Mouse (Mus musculus) layer of hippocampus, postnatal 25 days (tissue): ENCODE results near the gene Ctbp2. TPM values are rescaled to one million over a fixed set of nuclear protein-coding genes. Genes with fewer than 3 reads are reported as not detected.
"Not testable (repeated sequence)": the region's sequence is repeated elsewhere in the genome, so short reads cannot be mapped to it uniquely, and the experiment has no call there.

Source experiments
- DNase-seq, 2 experiments: peaks; one replicate each; pipeline ENCODE4 v3.0.0; 2022; ENCODE audit warnings: mixed read lengths in 2 of 2, low spot score in 1 of 2; ENCODE audit errors: extremely low spot score in 1 of 2
- total RNA-seq, 2 experiments: library from RNA; stranded (reverse); gene quantifications; 2 replicates each; pipeline ENCODE4 v1.2.3; 2021

Gene Ctbp2
- total RNA-seq, 2 experiments from 2014 or later, result 44.8 to 47.5 TPM

DNA sequence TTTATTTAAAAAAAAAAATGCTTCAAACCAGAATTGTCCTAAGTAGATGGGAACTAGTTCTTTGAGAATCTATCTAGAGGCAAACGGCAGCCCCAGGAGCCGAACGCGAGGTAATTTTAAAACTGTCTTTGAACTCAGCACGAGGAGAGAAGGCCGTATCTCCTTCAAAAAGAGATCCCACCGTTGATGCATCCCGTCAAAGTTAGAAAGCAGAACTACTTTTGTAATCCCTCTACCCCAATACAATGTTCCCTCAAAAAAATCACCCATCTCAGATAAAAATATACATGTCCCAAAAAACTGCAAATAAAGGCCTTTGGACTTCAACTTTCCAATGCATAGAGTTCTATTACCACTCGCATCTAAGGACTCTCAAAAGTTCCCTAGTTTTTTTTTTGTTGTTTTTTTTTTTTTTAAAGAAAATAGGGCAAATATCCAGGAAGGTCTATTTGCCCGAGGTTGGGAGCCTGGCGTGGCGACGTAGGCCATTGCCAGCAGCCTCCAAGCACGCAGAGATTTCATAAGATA is 3.0 kb downstream of the Ctbp2 start:
- DNase-seq, result no peak

DNA sequence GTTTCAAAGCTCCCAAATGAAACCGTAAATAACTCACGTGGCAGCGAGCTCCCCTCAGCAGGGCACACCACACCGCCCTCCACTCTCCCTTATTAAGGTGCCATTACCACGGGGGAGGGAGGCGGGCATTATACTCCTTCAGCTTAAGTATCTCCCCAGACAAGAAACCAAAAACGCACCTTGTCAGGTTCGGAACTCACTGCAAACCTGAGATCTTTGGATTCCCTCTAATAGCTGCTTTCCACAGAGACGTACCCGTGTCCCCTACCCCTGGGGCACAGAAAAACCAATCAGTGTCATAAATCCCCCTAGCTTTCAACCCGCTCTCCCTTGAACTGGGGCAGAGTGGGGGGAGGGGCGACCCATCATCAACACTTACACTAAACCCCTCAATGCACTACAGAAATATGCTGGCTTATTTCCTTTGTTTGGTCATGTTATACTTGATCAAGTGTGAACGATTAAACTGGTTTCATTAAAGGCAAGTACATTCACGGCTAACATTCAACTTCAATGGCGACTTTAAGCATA is 3.9 kb downstream of the Ctbp2 start:
- no peak for DNase-seq

DNA sequence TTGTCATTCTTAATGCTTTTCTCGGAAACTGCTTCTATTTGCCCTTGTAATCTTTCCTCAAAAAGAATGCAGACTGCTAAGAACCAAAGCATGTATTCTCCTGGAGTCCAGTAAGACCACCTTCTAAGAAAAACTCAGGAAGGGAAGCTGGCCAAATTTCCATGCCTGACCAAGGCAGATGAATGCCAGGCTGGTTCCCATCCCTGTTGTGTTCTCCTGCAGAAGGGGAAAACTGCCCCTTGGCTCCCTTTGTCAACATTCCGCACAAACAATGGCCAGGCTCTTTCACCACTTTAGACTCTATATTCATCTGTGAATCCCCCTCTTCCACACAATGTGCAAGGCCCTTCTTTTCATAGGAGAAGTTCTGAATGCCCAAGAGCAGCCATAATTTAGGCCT is 6.3 kb downstream of the Ctbp2 start:
- no peak for DNase-seq

DNA sequence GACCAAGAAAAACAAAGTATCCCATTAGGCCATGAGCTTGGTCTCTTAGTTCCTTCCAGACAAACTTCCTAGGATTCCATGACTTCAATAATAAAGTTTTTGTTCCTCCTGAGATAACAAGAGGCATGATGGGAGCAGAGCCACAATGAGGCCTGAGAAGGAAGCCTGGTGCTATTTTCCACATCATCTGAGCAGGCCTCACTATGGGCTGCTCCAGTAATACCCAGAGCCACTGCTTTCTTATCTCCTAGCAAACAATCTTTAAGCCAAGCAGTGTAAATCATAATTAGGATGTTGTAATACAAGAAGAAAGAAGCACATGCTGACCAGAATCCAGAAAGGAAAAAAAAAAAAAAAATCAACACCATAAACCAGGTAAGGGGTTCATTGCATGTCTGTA is 7.6 kb downstream of the Ctbp2 start:
- no peak for DNase-seq

DNA sequence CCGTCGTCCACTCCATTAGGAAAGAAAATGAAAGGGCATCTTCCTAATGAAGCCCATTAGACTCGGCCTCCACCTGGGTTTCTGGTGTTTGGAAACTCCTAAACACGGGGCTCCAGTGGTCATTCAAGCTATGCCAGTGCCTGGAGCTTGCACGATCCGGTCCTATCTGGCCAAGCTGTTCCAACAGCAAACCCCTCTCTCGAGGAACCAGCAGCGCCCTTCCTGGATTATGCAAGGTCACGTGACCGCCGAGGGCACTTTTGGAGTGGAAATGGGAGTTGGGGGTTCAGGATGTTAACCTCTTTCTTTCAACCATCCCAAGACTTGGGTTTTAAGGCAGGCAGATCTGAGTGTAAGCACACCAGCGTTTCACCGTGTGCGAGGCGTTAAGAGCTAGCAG is 8.3 kb downstream of the Ctbp2 start:
- DNase-seq, result no peak

DNA sequence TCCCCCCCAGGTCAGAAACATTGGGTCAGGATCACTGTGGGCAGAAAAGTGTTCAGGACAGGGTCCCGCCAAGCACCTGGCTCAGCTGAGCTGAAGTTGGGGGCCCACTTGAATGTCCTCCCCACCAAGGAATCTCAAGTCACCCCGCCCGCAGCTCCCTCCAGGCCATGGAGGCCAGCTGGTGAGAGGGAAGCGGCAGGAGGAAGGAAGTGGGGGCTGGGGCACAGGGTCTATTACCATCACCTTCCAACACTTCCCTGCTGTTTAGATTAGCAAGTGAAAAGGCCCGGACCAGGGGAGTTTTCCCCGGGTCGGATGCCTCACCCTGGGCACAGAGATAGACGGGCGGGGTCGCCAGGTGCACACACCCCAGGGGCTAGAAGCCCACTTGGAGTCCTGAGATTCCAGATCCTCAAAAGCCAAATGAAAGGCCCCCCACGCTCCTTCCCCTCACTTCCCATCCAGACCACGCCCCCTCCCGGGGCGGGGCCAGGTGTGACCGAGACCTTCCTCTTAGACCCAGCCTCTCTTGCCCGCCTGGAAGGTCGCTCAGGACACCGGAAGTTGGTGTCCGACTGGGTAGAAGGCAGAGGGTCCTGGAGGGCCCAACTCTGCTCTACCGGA is 9.2 kb downstream of the Ctbp2 start:
- no peak for DNase-seq

DNA sequence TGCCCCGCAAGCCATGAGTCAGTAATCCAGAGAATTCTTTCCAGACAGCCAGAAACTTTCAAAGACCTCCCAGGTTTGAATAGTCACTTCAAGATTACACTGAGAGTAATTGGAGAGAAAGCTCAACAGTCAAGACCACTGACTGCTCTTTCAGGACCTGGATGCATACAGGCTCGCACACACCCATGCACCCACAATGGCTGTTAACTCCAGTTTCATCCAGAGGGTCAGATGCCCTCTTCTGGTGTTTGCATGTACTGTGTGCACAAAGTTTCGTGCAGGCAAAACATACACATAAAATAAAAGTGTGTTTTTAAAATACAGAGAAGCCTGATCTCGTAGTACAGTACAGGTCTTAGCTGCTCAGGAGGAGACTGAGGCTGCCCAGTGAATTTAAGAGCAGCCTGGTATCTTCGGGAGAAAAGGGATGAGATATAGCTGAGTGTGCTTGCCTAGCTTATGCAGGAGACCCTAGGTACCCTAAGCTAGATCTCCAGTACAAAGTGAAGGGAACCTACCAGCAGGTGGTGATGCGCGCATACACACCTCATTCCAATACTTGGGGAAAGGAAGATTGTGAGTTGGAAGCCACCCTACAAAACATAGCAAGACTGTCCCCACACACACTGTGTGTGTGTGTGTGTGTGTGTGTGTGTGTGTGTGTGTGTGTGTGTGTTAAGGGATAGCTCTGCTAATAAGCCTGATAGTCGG is 10.8 kb downstream of the Ctbp2 start:
- DNase-seq, result no peak

DNA sequence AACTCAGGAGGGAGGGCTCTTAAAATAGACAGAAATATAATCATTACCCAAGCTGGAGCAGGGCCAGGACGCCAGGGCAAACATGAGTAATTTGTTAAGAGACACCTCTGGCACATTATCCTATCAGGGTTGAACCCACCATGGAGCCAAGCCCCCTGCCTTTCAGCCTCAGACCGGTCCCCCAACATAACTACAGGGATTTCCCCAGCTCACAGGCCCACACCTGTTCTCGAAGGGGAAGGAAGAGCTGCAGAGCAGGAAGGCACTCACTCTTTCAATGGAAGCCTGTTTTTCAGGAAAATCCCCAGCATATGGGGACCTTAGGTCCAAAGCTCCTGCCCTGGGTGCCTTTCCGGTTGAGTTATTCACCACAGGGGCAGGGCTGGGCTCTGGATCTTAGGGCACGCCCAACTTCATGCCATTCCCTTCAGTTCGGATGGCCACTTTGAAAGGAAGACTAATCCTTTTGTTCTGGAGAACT is 11.8 kb downstream of the Ctbp2 start:
- no peak for DNase-seq

DNA sequence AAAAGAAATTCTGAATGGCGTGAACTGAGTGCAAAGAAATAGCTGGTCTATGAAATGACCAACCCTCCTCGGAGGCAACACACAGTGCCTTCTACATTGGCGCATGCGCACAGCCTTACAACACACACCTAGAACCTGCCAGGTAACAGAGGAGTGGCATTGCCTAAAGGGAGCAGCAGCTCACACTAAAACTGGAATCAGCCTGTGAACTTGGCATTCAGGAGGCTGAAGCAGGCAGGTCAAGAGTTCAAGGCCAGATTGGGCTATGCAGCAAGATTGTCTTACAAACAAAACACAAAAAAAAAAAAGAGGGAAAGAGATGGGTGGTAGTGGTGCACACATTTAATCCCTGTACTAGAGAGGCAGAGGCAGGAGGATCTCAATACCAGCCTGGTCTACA is 14.7 kb downstream of the Ctbp2 start:
- no peak for DNase-seq

DNA sequence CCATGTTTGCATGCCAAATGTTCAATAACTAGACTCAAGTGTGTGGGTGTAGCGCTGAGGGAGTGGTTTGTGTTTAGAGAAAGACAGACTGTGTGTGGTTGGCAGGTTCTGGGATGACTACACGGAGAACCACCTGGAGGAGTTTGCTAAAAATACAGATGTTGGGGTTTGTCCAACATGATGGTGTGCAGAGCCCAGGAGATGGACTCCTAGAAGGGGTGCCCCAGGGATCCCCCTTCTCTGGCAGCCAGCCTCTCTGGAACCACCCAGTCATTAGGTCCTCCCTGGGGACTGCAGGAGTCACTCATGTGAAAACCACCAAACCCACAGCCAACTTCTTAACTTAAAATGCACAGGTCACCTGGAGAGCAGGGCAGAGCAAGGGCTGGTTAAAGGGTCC is 15.5 kb downstream of the Ctbp2 start:
- DNase-seq, result no peak

DNA sequence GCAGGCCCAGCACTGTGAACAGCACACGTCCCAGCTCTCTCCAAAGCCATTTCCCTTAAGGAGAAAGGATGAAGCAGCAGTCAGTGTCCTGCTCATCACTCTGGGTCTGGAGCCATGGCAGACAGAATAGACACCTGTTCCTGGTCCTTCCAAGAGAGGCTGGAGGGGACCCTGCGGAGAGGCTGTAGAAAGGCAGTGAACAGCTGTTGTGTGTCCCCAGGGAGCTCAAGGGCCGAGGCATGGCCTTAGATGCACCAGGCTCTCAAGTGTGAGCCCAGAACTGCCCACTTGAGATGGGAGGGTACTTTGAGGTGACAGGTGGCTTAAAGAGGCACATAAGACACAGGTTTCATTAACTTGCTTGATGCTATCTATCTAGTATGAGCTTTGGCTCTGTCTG is 21.6 kb downstream of the Ctbp2 start:
- no peak for DNase-seq

DNA sequence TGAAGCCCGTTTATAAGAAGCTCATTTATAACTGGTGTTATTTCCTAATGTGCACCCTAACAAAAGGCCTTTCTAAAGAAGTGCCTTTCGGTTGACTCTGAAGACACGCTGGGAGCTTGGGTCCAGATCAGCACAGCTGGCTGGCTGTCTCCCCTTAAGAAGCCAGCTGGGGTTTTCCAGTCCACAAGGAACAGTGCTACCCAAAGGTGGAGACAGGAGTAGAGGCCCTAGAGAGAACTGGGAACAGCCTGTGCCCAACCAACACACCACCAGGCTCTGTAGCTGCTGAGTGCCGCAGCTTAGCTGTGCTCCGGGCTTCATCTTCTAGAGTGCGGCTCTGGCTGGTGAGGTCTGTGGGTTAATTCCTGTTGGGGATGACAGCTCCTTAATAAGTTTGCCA is 23.1 kb downstream of the Ctbp2 start:
- no peak for DNase-seq

DNA sequence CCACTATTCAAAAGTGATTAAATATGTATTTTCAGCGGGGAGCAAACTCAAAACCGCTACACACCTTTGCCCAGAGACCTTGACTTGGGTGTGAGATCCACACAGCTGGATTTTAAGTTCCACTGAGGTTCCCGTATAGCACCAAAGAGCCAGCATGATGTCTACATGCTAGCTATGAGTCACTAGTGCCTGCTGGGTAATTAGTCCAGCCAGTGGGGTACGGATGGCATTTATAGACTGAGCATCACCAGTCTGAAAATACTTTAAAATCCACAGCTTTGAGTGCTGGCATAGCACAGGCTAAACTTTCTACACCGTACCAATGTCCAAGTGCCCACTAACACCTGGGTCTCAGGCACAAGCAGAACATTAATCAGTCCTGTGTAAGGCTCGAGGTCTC is 24.0 kb downstream of the Ctbp2 start:
- DNase-seq, result no peak

DNA sequence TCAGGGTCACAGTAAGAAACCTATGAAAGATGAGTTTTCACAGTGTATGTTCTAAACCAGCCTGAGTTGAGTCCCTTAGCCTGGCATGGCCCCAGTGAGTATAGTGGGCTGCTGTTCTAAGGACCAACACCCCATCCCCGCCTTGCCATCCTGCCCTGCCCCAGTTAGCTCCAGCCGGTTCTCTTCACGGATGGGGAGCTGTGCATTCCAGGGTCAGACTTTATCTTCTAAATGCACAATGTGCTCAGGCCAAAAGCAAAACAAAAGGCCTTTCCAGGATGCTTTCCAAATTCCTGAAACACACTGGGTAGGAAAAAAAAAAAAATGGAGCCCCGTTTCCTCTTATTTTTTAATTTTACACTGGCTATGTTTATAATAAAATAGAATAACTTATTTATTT is 24.9 kb downstream of the Ctbp2 start:
- DNase-seq, result no peak

DNA sequence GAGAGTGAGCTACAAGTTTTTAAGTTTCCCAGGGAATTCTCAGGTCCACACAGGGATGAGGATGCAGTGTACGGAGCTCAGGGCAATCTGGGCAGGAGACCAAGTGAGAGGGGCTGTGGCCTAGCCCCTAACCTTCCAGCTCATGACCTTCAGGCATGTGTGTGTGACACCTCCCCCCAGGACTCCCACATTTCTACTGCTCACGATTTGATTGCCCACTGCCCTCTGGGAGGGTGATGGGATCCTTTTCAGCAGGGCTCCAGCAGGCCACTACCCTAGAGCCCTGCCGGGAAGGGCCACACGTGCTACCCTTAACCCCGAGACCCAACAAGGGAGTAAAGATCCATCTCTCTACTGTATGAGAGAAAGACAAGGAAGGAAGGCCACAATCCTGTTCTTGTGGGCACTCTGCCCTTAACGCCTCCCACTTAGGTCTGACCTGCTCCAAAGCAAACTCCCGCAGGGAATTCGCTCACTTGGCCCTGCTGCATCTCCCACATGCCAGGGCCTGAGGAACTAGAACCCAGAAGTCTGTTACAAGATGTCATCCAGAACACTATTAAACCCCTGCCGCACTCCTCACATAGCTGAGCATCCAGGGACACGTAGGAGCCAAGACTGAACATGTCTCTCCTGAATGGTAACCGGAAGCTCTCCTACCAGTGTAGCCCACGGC is 25.9 kb downstream of the Ctbp2 start:
- DNase-seq, result no peak

DNA sequence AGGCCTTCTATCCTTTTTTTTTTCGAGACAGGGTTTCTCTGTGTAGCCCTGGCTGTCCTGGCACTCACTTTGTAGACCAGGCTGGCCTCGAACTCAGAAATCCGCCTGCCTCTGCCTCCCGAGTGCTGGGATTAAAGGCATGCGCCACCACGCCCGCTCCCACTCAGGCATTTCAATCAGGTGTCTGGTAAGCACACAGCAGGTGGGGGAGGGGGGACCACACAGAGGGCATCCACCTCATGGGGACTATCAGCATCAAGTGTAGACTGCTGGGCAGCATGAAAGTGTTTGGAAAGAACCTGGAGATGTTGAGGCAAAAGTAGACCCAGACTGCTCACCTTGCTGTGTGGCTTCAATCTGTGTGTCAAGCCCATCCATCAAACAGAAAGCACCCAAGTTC is 28.5 kb downstream of the Ctbp2 start:
- not testable (repeated sequence) for DNase-seq

DNA sequence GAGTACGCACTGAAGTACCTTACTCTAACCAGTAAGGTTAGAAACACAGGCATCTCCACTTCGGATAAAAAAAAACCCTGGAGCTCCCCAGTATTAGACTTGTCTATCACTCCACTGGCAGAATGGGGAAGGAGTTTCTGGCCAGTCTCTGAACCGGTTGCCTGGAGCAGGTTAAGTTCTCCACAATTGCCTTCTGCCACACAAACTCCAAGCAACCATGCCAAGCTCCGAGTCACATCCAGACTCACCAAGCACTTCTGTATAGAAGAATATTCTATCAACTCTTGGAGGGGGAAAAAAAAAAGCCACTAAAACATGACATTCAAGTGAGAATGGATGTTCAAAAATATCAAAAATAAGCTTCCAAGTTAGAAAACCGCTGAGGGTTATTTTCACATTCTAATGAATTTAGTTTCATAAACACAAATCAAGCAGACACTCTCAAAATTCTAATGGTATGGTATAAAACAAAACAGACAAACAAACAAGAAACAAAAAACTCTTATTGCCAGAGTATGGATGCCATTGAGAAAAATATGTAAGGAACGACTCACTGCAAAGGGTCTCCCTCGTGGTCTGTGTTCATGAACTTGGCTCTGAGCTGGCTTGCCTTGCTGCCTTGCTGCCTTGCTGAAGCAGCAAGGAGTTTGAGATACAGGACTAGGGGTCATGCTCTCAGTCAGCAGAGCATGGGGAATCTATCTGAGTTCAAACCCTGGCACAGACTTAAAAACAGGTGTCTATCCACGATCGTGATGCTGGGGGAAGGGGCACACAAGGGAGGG is 29.3 kb downstream of the Ctbp2 start:
- DNase-seq, result no peak

DNA sequence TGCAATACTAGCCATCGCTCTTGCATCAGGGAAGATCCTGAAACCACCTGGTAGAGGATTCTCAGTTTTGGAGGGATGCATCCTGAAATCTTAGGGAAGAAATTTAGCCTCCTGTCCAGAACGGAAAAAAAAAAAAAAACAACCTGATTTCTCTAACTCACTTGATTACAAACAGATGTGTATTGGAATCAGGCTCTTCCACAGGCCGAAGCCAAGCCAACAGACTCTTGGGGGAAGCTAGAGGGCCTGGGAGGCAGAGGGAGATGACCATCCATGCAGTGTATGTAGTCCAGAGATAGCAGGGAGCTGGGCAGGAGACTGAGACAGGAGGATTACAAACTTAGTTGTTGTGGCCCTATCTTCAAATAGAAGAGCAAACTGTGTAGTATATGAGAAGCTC is 30.0 kb downstream of the Ctbp2 start:
- DNase-seq, result no peak

DNA sequence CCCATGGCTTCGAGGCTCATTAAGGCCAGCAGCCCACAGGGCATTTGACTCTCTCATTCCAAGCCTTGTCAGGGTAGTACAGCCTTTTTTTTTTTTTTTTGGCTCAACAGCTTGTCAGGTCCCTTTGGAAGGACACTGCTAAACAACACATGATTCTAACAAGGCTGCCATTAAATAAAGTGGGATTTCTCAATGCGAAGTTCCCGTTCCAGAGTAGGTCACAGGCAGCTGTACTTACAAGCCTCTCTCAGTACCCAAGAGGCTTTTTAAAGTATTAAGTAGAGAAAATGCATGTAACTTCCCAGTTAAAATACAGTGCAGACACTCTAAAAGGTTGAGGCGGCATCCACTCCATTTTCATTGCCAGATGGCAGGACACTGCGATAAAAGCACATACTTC is 30.4 kb downstream of the Ctbp2 start:
- no peak for DNase-seq

DNA sequence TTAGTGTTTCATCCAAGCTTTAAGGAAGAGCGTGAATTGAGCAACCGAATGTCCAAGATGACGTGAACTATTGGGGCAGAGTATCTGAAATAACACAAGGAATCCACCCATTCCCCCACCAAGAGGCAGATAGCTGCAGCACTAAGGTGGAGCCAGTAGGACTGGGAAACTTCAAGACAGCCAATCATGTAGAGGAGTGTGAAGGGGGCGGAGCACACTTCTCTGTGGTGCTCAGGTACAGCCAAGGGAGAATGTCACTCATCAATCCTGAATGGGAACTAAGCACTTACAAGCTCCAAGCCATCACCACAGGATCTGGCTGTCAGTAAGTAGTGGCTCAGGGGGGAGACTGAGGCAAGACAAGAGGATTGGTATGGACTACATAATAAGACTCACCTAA is 33.5 kb downstream of the Ctbp2 start:
- DNase-seq, result no peak
